In the genomic region with DNA sequence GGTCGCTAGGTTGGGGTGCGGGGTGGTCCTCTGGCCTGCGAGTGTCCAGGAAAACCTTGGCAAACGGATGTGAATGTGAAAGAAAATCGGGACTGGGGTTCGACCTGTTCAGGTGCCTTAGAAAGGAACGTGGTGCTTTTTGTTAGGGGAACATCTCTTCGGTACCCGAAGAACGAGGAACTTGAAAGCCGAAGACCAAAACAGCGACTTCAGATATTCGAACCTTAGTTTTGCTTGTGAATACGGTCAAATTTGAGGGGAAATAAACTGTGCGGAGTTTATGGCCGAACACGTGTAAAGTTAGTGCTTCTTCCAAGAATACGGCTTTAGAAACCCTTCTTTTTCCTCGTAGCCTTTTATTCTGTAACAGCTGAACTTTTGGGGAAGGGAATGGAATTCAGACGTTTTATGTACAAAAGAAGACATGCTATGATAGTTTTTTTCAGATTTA, we compare ENCODE assay signal across 9 mouse cellular contexts. TPM values are rescaled to one million over a fixed set of nuclear protein-coding genes. Genes with fewer than 3 reads are reported as not detected.
DNase-seq lines count a peak whose midpoint lies in the region; ATAC-seq and TF ChIP-seq lines count a peak whose summit lies in the region.
"Had no signal": no experiment of that assay in that cellular context is flagged by ENCODE, and none has a peak within 500 bp of the region (broad histone marks: within the 10 kb centered on the region; RNA-seq: fewer than 3 reads in every experiment).

No protein-coding gene starts in this region.

- under 1% methylated on average over 20 of the region's 20 CpGs for WGBS in heart, embryonic 10.5 days
- WGBS in forebrain, embryonic 11.5 days = under 1% methylated on average over 20 of the region's 20 CpGs
- WGBS in liver, embryonic 12.5 days (ENCODE audit: insufficient replicate concordance) = 0% methylated on average over 20 of the region's 20 CpGs
- 1% methylated on average over 20 of the region's 20 CpGs for WGBS in stomach, postnatal 0 days

- peak overlapping the region; percentile 100 for H3K27ac ChIP-seq in heart, embryonic 10.5 days
- peak overlapping the region; percentile 98 for H3K27ac ChIP-seq in forebrain, embryonic 11.5 days (ENCODE audit: low read depth, low read length)
- H3K27ac ChIP-seq in liver, embryonic 12.5 days = peak overlapping the region; percentile 94
- H3K27ac ChIP-seq in stomach, postnatal 0 days (replicated peaks) = peak overlapping the region; percentile 99

- H3K4me2 ChIP-seq in forebrain, embryonic 11.5 days (ENCODE audit: low read depth, low read length, severe bottlenecking) = peak overlapping the region; percentile 50
- peak overlapping the region; percentile 87 for H3K4me2 ChIP-seq in liver, embryonic 12.5 days
- H3K4me2 ChIP-seq in stomach, postnatal 0 days (replicated peaks; ENCODE audit: low read depth) = peak overlapping the region; percentile 58

- intact Hi-C loops in heart, postnatal 10 days (cut with DNase I) = loop anchor here (2.0 to 10.0 kb wide), 2 partner anchors 14 to 900 kb away; a partner anchor contains a TSS

- peak overlapping the region; percentile 95 for H3K4me3 ChIP-seq in heart, embryonic 10.5 days
- H3K4me3 ChIP-seq in forebrain, embryonic 11.5 days (ENCODE audit: low read depth, low read length) = peak overlapping the region; percentile 95
- peak overlapping the region; percentile 98 for H3K4me3 ChIP-seq in liver, embryonic 12.5 days
- H3K4me3 ChIP-seq in stomach, postnatal 0 days (ENCODE audit: low read depth, low read length) = peak overlapping the region; percentile 92

- no peak for TF ChIP-seq CTCF in stomach, postnatal 0 days (IDR thresholded peaks at IDR 0.05; ENCODE audit: low read depth)

- H3K4me1 ChIP-seq in heart, embryonic 10.5 days = peaks cover 18% of the 10 kb centered on the region
- H3K4me1 ChIP-seq in forebrain, embryonic 11.5 days (replicated peaks; ENCODE audit: control insufficient read depth, insufficient read depth, low read length) = peaks cover 12% of the 10 kb centered on the region
- peaks cover 35% of the 10 kb centered on the region for H3K4me1 ChIP-seq in liver, embryonic 12.5 days
- no peaks in the 10 kb centered on the region for H3K4me1 ChIP-seq in stomach, postnatal 0 days (replicated peaks; ENCODE audit: control insufficient read depth, insufficient read depth)

- DNase-seq in heart, embryonic 10.5 days (ENCODE audit: low spot score) = no peak
- no peak for DNase-seq in heart, postnatal 10 days
- DNase-seq in CD4-positive helper T cell, adult 2 months (ENCODE audit: low read depth, low spot score) = peak; percentile 36
- DNase-seq in forebrain, embryonic 11.5 days (ENCODE audit: low spot score) = no peak
- no peak for DNase-seq in stomach, postnatal 0 days (ENCODE audit: low spot score)
- no peak for DNase-seq in gastrocnemius, adult 18-20 months (ENCODE audit: low spot score)
- no peak for DNase-seq in right cerebral cortex, adult 2 months (ENCODE audit: low spot score in 2 of 2)

- peak overlapping the region; percentile 99 for H3K9ac ChIP-seq in forebrain, embryonic 11.5 days (ENCODE audit: low read length)
- peak overlapping the region; percentile 100 for H3K9ac ChIP-seq in liver, embryonic 12.5 days
- peak overlapping the region; percentile 100 for H3K9ac ChIP-seq in stomach, postnatal 0 days (ENCODE audit: low read length)

- H3K27me3 ChIP-seq in heart, embryonic 10.5 days (ENCODE audit: insufficient read depth, poor library complexity, severe bottlenecking) = no peaks in the 10 kb centered on the region
- H3K27me3 ChIP-seq in forebrain, embryonic 11.5 days (ENCODE audit: control insufficient read depth, insufficient read depth, low read length) = no peaks in the 10 kb centered on the region
- H3K27me3 ChIP-seq in liver, embryonic 12.5 days (replicated peaks) = no peaks in the 10 kb centered on the region
- H3K27me3 ChIP-seq in stomach, postnatal 0 days (ENCODE audit: control insufficient read depth, insufficient read depth, low read length) = no peaks in the 10 kb centered on the region
- H3K27me3 ChIP-seq: Patski had no signal

- ATAC-seq in forebrain, embryonic 11.5 days (replicated peaks; ENCODE audit: low FRiP score) = no peak
- ATAC-seq in liver, embryonic 12.5 days = no peak
- ATAC-seq in stomach, postnatal 0 days (ENCODE audit: low FRiP score, low TSS enrichment) = no peak

- H3K36me3 ChIP-seq in heart, embryonic 10.5 days = no peaks in the 10 kb centered on the region
- H3K36me3 ChIP-seq in forebrain, embryonic 11.5 days (ENCODE audit: control insufficient read depth, insufficient read depth, low read length) = no peaks in the 10 kb centered on the region
- no peaks in the 10 kb centered on the region; the same call in 1 of the 2 replicates for H3K36me3 ChIP-seq in liver, embryonic 12.5 days
- H3K36me3 ChIP-seq in stomach, postnatal 0 days (ENCODE audit: control insufficient read depth, insufficient read depth, low read length) = no peaks in the 10 kb centered on the region

- no peaks in the 10 kb centered on the region; the same call in 1 of the 2 replicates for H3K9me3 ChIP-seq in heart, embryonic 10.5 days
- H3K9me3 ChIP-seq in forebrain, embryonic 11.5 days (ENCODE audit: control insufficient read depth, low read length) = no peaks in the 10 kb centered on the region
- no peaks in the 10 kb centered on the region for H3K9me3 ChIP-seq in liver, embryonic 12.5 days (replicated peaks)
- no peaks in the 10 kb centered on the region for H3K9me3 ChIP-seq in stomach, postnatal 0 days (ENCODE audit: control insufficient read depth, low read length)

- TF ChIP-seq EP300 in stomach, postnatal 0 days (optimal IDR thresholded peaks at IDR 0.05) = no peak

RNA-seq across cellular contexts. Expression of a gene that starts 1.0 kb away (rescaled TPM):
- polyA plus RNA-seq in heart, embryonic 10.5 days (2016; fragmentation: Nextera tagmentation; extraction: Ambion mirVana) = 37.3 and 42.5 TPM in 2 replicates
- 100 to 1,000 TPM; 136 to 147 TPM for total RNA-seq in heart, postnatal 10 days (2021)
- polyA plus RNA-seq in forebrain, embryonic 11.5 days (2014; fragmentation: Nextera tagmentation; extraction: Ambion mirVana) = 101 and 106 TPM in 2 replicates
- 26.5 and 26.7 TPM in 2 replicates for polyA plus RNA-seq in liver, embryonic 12.5 days (2016; fragmentation: Nextera tagmentation; extraction: Ambion mirVana)
- polyA plus RNA-seq in stomach, postnatal 0 days (2015; fragmentation: Nextera tagmentation; extraction: Ambion mirVana) = 22.6 and 23.8 TPM in 2 replicates
- total RNA-seq in gastrocnemius, adult 18-20 months (2021) = 10 to 100 TPM; 76.3 to 92.5 TPM
